Mouse (Mus musculus) cortical plate, adult 2 months (tissue): ENCODE results near the gene Fam120b. TPM values are rescaled to one million over a fixed set of nuclear protein-coding genes. Genes with fewer than 3 reads are reported as not detected.

Experiments
- H3K27ac ChIP-seq: fragments of 200-500 bp; 2 replicates; pipeline ENCODE4 v1.5.1; 2012; ENCODE audit warnings: low read length, control low read depth, inconsistent platforms; ENCODE audit not compliant: insufficient read depth
- H3K4me1 ChIP-seq: fragments of 200-500 bp; 2 replicates; pipeline ENCODE4 v1.6.1; 2011; ENCODE audit warnings: low read length; ENCODE audit not compliant: control insufficient read depth, insufficient read depth
- H3K4me3 ChIP-seq: fragments of 200-500 bp; 2 replicates; pipeline ENCODE4 v1.5.1; 2011; ENCODE audit warnings: mild to moderate bottlenecking, low read length, control low read depth; ENCODE audit not compliant: insufficient read depth
- CTCF ChIP-seq: fragments of 200-500 bp; IDR thresholded peaks from 2 replicates; pipeline ENCODE4 v1.5.1; 2011; ENCODE audit warnings: mild to moderate bottlenecking, control low read depth, low read length; ENCODE audit not compliant: insufficient read depth; ENCODE audit errors: extremely low read depth
- POLR2A ChIP-seq: fragments of 200-500 bp; IDR thresholded peaks from 2 replicates; pipeline ENCODE4 v1.6.1; 2011; ENCODE audit warnings: mild to moderate bottlenecking, low read length, control low read depth; ENCODE audit not compliant: insufficient read depth; ENCODE audit errors: extremely low read depth
- polyA plus RNA-seq: library from polyadenylated mRNA; depleted of rRNA; stranded (reverse); fragments of >200 nt; gene quantifications from 2 replicates; pipeline ENCODE4 v1.2.3, GENCODE M21; 2012; rRNA removed

The Fam120b gene
- polyA plus RNA-seq = 27.8 and 29.3 TPM in 2 replicates

DNA sequence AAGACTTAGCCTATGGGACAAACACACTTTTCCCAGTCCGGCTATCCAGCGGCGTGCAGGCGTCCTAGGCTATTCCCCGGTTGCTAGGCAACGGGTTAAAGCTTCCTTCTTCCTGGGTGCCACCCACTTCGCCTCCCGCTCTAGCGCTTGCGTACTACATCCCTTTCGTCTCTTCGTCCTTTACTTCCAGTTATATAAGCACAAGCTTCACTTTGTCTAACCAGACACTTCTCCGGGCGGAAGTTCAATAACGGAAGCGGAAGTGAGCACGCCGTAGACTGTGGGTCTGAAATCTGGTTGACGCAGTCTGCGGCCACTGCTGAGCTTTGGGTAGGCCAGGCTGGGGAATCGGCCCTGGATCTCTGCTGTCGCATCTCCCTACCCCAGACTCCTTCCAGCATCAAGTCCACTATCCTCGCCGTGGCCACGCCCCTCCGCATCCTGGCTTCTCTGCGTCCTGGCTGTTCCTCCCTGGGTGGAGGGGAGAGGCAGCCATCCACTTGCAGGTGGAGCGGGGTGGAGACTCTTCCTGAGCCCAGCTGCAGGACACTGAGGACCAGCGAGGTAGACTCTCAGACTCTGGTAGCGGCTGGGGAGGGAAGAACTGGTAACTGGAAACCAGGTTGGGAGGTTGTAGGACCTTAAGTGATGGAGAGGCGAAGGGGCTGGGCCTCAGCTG, at the start of gene Fam120b:
TSS of gene Fam120b (plus strand) at position 206 of the 679 bp plus-strand sequence.
- peak within 1 kb of the TSS; percentile 55 for H3K27ac ChIP-seq
- H3K4me3 ChIP-seq = peak within 1 kb of the TSS; percentile 86
- TF ChIP-seq POLR2A (peak; percentile 80), CTCF (no peak)
- H3K4me1 ChIP-seq = peaks cover 1% of the 10 kb centered on the region; the same call in 1 of the 2 replicates

DNA sequence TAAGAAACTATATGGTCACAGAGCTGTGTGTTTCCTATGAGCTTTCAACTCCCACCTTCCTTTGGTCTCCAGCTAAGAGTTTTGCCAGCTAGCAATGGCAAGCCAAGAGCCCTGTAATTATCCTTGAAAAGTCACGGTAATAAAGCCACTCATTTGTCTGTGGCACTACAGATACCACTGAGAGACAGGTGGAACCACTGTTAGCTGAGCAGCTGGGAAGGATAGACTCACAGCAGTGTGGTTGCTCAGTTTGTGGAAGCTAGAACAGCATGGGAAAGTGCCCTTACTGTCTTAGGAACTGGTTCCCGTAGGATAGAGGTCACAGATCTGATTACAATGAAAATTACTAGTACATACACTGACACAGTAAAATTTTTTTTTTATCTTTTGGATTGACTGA, 45.9 kb upstream of the Fam120b start:
- Histone ChIP-seq H3K4me1 (peaks cover 4% of the 10 kb centered on the region), H3K27ac (no peak overlapping the region), H3K4me3 (no peak overlapping the region)
- TF ChIP-seq POLR2A (no peak), CTCF (no peak)

DNA sequence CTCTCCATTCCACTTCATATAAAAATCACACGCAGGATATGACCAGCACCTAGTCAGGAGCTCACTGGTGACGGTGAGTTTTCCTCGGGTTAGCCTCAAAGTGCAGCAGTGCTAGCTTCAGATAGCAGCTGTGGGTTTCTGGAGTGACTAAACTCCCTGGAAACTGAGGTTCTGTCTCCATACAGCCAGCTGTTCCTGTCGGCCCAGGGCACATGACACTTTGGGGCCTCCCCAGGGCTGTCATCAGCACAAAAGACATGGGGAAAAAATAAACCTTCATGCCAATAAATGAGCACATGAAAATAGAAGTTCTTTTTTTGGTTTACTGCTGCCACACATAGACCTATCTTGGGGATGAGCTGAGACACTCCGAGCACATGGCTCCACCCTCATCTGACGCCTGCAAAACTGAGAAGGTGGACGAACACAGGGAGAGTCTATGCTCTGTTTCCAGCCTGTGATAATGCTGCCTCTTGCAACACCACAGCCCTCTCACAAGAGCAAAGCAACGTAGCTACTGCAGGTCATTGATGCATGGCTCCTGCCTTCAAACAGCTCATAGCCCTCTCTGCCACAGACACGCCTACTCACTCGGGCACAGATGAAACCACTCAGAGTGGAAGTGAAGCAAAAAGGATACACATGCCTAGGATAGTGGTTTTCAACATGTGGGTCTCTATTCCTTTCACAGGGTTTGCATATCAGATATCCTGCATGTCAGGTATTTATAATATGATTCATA, 43.0 kb upstream of the Fam120b start:
- TF ChIP-seq CTCF (no peak), POLR2A (no peak)
- H3K4me1 ChIP-seq = peaks cover 4% of the 10 kb centered on the region
- H3K4me3 ChIP-seq = no peak overlapping the region
- no peak overlapping the region for H3K27ac ChIP-seq

DNA sequence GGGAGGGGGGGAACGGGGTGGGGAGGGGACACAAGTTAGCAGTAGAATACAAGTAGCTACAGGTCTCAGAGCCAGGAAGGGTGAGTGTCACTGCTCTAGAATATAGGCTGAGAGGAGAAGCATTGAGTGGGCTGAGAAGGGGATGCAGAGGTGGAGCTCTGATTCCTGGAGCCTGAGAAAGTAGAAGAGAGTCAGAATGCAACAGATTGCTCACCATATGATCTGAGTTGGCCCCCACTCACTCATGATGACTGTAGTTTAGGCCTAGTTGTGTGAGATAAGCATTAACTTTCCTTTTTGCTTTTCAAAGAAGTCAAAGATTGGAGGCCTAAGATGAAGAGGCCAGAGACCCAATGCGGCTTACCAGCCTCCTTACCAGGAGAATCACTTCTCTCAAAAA, 42.0 kb upstream of the Fam120b start:
- Histone ChIP-seq H3K27ac (no peak overlapping the region), H3K4me3 (no peak overlapping the region)
- TF ChIP-seq CTCF (no peak), POLR2A (no peak)

DNA sequence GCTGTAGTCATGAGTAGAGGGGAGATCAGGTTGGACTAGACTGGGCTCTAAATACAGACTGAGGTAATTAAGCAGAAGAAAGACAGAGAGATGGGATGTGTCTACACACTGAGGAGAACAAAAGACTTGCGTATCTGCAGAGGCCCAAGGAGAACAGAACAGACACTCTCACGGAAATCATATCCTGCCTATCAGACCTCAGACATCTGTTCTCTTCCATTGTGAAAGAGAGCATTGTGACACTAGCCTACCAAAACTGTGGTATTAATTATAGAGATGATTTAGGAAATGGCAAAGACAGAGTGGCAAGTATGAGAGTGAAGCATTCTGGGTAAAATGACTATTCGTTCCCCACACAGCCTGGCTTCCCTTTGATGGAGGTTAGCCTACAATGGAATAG, 40.9 kb upstream of the Fam120b start:
- TF ChIP-seq POLR2A (no peak), CTCF (no peak)
- peaks cover 4% of the 10 kb centered on the region for H3K4me1 ChIP-seq

More for the DNA sequence above, 42.0 kb upstream of the Fam120b start:
- peaks cover 4% of the 10 kb centered on the region for H3K4me1 ChIP-seq

DNA sequence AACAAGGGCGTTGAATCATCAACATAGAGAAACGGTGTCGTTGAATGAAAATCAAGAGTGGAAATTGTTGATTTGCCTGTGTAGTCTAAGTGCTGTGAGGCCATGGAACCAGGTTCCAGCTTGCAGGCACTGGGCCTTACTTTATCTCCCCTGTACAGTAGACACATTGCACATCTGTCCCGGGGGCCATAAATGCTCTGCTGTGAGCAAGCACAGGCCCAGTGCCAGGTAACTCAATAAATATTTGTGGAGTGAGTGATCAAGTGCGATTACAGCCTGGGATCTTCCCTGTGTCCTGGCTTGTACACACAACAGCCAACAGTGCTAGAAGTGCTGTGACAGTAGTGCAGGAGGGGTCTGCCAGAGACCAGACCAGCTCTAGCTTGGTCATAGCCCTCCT, 39.5 kb upstream of the Fam120b start:
- Histone ChIP-seq H3K4me3 (no peak overlapping the region), H3K27ac (no peak overlapping the region), H3K4me1 (peaks cover 4% of the 10 kb centered on the region)
- TF ChIP-seq CTCF (no peak), POLR2A (no peak)

More for the DNA sequence above, 40.9 kb upstream of the Fam120b start:
- no peak overlapping the region for H3K4me3 ChIP-seq
- H3K27ac ChIP-seq = no peak overlapping the region

DNA sequence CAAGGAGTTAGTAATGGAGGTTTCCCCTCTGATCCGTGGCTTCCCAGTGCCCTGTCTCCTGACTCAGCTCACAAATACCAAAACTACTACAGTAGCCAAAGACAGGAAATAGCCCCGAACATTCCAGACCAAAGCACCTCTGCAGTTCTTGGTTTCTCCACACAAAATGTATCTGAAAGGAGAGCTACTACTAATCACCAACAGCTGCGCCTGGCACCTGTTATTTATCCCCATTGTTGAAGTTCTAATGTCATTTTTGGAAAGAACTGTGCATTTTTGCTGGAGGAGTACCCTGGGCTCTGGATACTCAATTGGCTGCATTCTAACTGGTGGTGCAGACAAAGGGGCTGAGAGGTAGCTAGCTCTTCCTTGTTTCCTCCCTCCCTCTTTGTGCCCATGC, 38.9 kb upstream of the Fam120b start:
- Histone ChIP-seq H3K27ac (no peak overlapping the region), H3K4me3 (no peak overlapping the region), H3K4me1 (peaks cover 4% of the 10 kb centered on the region)
- TF ChIP-seq POLR2A = no peak
- TF ChIP-seq CTCF = no peak

DNA sequence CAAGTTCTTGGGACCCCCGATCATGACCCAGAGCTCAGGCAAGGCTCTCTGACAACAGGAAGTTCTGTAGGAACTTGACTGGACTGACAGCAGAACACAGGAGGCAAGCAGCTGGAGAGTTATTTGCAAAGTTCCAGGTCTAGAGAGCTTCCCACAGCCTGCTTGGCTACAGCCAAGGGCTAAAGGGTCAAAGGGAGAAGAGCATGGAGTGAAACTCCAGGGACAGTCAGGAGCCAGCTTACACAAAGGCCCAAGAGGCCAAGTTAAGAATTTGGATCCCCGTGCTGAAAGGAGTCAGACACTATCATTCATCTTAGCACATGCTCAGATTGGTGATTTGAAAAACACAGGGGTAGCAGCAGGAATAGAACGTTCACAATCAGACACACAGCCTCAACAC, 32.3 kb upstream of the Fam120b start:
- no peaks in the 10 kb centered on the region for H3K4me1 ChIP-seq
- no peak overlapping the region for H3K27ac ChIP-seq
- no peak overlapping the region for H3K4me3 ChIP-seq
- TF ChIP-seq POLR2A (no peak), CTCF (no peak)

DNA sequence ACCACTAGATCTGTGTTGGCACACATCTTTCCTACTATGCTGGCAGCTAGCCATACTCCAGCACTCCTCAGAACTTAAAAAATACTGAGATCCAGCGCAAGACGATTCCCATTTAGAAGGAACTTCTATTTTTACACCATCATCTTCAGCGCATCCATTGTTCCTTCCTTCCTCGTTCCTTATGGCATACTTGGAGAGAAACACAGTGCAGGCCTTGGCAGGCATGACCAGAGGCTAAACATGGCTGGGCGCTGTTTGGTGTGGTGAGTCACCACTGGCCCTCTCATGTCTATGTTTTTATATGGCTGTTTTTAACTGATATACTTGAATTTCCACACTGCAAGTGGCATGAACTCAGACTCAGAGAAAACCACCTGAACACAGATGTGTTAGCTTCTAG, 30.4 kb upstream of the Fam120b start:
- Histone ChIP-seq H3K4me3 (no peak overlapping the region), H3K27ac (no peak overlapping the region), H3K4me1 (no peaks in the 10 kb centered on the region)
- TF ChIP-seq CTCF (no peak), POLR2A (no peak)

DNA sequence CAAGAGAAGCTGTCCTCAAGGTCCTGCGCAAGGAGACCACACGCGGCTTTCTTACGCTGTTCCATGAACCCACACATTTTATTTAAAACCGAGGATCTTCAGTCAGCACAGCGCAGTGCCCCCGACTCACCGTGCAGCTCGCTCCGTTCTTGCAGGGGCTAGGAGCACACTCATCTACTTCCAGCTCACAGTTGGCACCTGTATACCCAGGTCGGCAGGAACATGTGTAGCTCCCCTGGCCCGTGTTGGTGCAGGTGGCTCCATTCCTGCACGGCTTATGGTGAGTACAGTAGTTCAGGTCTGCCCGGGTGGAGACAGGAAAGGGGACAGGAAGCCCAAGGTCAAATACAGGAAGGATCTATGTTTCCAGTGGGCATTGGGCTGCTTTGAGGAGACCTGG, 25.6 kb upstream of the Fam120b start:
- Histone ChIP-seq H3K27ac (no peak overlapping the region), H3K4me1 (no peaks in the 10 kb centered on the region; the same call in 1 of the 2 replicates), H3K4me3 (no peak overlapping the region)
- no peak for TF ChIP-seq CTCF
- no peak for TF ChIP-seq POLR2A
